ENCODE assay signal across 7 mouse cellular contexts in the genomic region with DNA sequence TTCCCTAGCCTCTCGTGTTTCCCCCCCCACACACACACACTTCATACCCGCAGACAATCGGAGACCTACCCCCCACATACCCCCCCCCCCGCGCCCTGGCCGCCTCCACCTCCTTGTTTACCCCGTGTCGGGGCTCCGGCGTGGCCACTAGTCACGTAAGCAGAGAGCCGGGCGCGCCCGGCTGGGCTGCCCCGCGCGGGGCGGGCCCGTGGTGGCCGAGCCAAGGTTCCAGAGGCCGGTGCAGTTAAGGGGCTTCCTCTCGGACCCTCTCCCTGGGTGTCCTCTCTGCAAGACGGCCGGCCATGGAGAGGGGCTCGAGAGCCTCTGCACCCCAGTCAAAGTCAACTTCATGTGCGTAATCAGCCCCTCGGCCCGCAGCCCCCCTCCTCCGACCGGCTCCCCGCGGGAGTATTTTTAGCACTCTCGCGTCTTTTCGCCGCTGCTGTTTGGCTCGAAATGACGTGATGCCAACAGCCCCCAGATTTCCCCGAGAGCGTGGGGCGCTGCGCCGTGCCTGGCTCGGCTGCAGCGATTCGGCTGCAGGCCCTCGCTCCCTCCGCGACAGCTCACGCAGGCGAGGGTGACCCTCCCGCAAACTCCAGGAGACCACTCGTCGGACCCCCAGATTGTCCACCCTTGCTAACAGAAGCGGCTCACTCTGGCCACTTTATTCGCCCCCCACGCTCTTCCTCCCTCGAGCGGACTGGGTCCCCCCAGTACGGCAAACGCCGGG. TPM values are rescaled to one million over a fixed set of nuclear protein-coding genes. Genes with fewer than 3 reads are reported as not detected.
DNase-seq lines count a peak whose midpoint lies in the region; ATAC-seq and TF ChIP-seq lines count a peak whose summit lies in the region.

No protein-coding gene starts in this region.

- no peaks in the 10 kb centered on the region for H3K9me3 ChIP-seq in intestine, embryonic 15.5 days
- H3K9me3 ChIP-seq in midbrain, embryonic 12.5 days = no peaks in the 10 kb centered on the region

- WGBS in intestine, embryonic 15.5 days = under 1% methylated on average over 55 of the region's 63 CpGs
- WGBS in midbrain, embryonic 12.5 days = under 1% methylated on average over 60 of the region's 63 CpGs
- under 1% methylated on average over 63 of the region's 63 CpGs for WGBS in small intestine, adult 2 months

- peak; percentile 65 to 66 for DNase-seq in adrenal gland, adult 18-20 months (ENCODE audit: low spot score in 2 of 2)
- peak; percentile 74 for DNase-seq in embryo, embryonic 10.5 days (ENCODE audit: low spot score)
- DNase-seq in gastrocnemius, postnatal 36 days = peak; percentile 66 to 76
- peak; percentile 81 for DNase-seq in left cerebral cortex, postnatal 4 days

- peak overlapping the region; percentile 91 for H3K4me2 ChIP-seq in intestine, embryonic 15.5 days (replicated peaks)
- peak overlapping the region; percentile 95 for H3K4me2 ChIP-seq in midbrain, embryonic 12.5 days (replicated peaks)

- peak overlapping the region; percentile 90 for H3K9ac ChIP-seq in intestine, embryonic 15.5 days
- peak overlapping the region; percentile 95 for H3K9ac ChIP-seq in midbrain, embryonic 12.5 days (replicated peaks)

- intact Hi-C loops in gastrocnemius, postnatal 36 days (cut with DNase I) = loop anchor here (5.0 to 10.0 kb wide), 3 partner anchors 54 to 278 kb away; partner anchors contain the start of gene Add3
- intact Hi-C loops in left cerebral cortex, postnatal 4 days (cut with DNase I) = loop anchor here (5.0 kb wide), 1 partner anchor 54 kb away; no protein-coding TSS in a partner anchor

- H3K27me3 ChIP-seq in intestine, embryonic 15.5 days (replicated peaks) = no peaks in the 10 kb centered on the region
- no peaks in the 10 kb centered on the region for H3K27me3 ChIP-seq in midbrain, embryonic 12.5 days
- no peaks in the 10 kb centered on the region for H3K27me3 ChIP-seq in small intestine, adult 2 months (ENCODE audit: control insufficient read depth, insufficient read depth, low read length)

- peak overlapping the region; percentile 95 for H3K4me3 ChIP-seq in intestine, embryonic 15.5 days (replicated peaks)
- peak overlapping the region; percentile 95 for H3K4me3 ChIP-seq in midbrain, embryonic 12.5 days
- peak overlapping the region; percentile 99 for H3K4me3 ChIP-seq in small intestine, adult 2 months (ENCODE audit: low read depth, low read length)

- TF ChIP-seq CTCF in small intestine, adult 2 months (IDR thresholded peaks at IDR 0.05; ENCODE audit: extremely low read depth, insufficient read length, insufficient replicate concordance, low read depth, low read length) = no peak

- no peaks in the 10 kb centered on the region for H3K36me3 ChIP-seq in intestine, embryonic 15.5 days
- H3K36me3 ChIP-seq in midbrain, embryonic 12.5 days = no peaks in the 10 kb centered on the region
- no peaks in the 10 kb centered on the region for H3K36me3 ChIP-seq in small intestine, adult 2 months (ENCODE audit: control insufficient read depth, insufficient read depth, low read length)

- no peak for TF ChIP-seq POLR2A in small intestine, adult 2 months (IDR thresholded peaks at IDR 0.05; ENCODE audit: low read depth, low read length)

- H3K27ac ChIP-seq in intestine, embryonic 15.5 days = peak overlapping the region; percentile 95
- peak overlapping the region; percentile 95 for H3K27ac ChIP-seq in midbrain, embryonic 12.5 days (replicated peaks)
- peak overlapping the region; percentile 81 for H3K27ac ChIP-seq in small intestine, adult 2 months (ENCODE audit: insufficient read depth, low read depth, low read length)

- ATAC-seq in intestine, embryonic 15.5 days = peak; percentile 16
- peak; percentile 27 for ATAC-seq in midbrain, embryonic 12.5 days (ENCODE audit: low FRiP score, low read depth)

- peaks cover 21% of the 10 kb centered on the region for H3K4me1 ChIP-seq in intestine, embryonic 15.5 days (replicated peaks)
- H3K4me1 ChIP-seq in midbrain, embryonic 12.5 days = peaks cover 30% of the 10 kb centered on the region
- H3K4me1 ChIP-seq in small intestine, adult 2 months (ENCODE audit: control insufficient read depth, insufficient read depth, insufficient read length, low read length) = peaks cover 18% of the 10 kb centered on the region

RNA-seq across cellular contexts. Expression of gene Mxi1, which starts 2.8 kb away (rescaled TPM):
- 10 to 100 TPM; 29.2 to 35.0 TPM for total RNA-seq in adrenal gland, adult 18-20 months (2021)
- total RNA-seq in gastrocnemius, postnatal 36 days (2021) = 10 to 100 TPM; 35.9 to 47.1 TPM
- polyA plus RNA-seq in intestine, embryonic 15.5 days (2015; fragmentation: Nextera tagmentation; extraction: Ambion mirVana) = 34.0 and 34.5 TPM in 2 replicates
- 10 to 100 TPM; 32.5 to 34.7 TPM for total RNA-seq in left cerebral cortex, postnatal 4 days (2021)
- polyA plus RNA-seq in midbrain, embryonic 12.5 days (2016; fragmentation: Nextera tagmentation; extraction: Ambion mirVana) = 71.3 and 77.8 TPM in 2 replicates
- 30.7 and 66.0 TPM in 2 replicates for polyA plus RNA-seq in small intestine, adult 2 months (2012; rRNA removed)

RNA-seq across cellular contexts. Expression of gene Gm10197, which starts 58.4 kb away (rescaled TPM):
- total RNA-seq in adrenal gland, adult 18-20 months (2021) = not detected
- not detected for total RNA-seq in gastrocnemius, postnatal 36 days (2021)
- 1.4 TPM in 1 of 2 replicates, not detected in the other for polyA plus RNA-seq in intestine, embryonic 15.5 days (2015; fragmentation: Nextera tagmentation; extraction: Ambion mirVana)
- not detected for total RNA-seq in left cerebral cortex, postnatal 4 days (2021)
- polyA plus RNA-seq in midbrain, embryonic 12.5 days (2016; fragmentation: Nextera tagmentation; extraction: Ambion mirVana) = not detected in 2 replicates
- polyA plus RNA-seq in small intestine, adult 2 months (2012; rRNA removed) = not detected in 2 replicates

Comparison
In these comparisons a context has a peak if more than half of its experiments do, and no peak if none do; other contexts are left out.
1. Peak in every context shown above with its lines: DNase-seq, ATAC-seq, H3K4me3 ChIP-seq and H3K27ac ChIP-seq.